Mouse (Mus musculus) urinary bladder, adult 18-20 months (tissue): Measurements from ENCODE around the gene Ctxn2.

Source experiments
- DNase-seq, 2 experiments: peaks; one replicate each; pipeline ENCODE4 v3.0.0; 2022; ENCODE audit warnings: low spot score in 2 of 2, mixed read lengths in 2 of 2

The Ctxn2 gene

DNA sequence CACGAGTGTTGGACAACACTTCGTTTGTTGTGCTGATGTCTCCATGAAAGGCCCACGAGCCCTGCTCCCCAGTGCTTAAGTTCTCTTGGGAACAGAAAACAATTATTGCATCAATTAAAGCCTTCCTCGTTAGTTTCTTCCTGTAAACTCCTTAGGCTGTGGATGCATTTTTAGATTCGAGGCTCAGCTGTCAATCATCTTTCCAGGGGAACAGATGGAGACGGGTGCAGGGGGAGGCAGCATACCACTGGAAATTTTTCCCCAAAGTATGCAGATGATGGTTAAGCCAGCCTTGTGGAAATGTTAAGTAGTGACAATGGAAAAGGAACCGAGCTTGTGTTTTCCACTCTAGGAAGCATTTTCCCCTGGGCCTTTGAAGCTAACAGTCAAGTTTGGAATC is 60.3 kb downstream of the Ctxn2 start:
- no peak for DNase-seq
